Mouse (Mus musculus): ENCODE measurements around the gene Fbxl16. TPM values are rescaled to one million over a fixed set of nuclear protein-coding genes. Genes with fewer than 3 reads are reported as not detected.
"Not testable (repeated sequence)": the region's sequence is repeated elsewhere in the genome, so short reads cannot be mapped to it uniquely, and the experiment has no call there.

The Fbxl16 gene
- total RNA-seq, 4 experiments from 2014 or later, result 603 to 725 (median 681) TPM

DNA sequence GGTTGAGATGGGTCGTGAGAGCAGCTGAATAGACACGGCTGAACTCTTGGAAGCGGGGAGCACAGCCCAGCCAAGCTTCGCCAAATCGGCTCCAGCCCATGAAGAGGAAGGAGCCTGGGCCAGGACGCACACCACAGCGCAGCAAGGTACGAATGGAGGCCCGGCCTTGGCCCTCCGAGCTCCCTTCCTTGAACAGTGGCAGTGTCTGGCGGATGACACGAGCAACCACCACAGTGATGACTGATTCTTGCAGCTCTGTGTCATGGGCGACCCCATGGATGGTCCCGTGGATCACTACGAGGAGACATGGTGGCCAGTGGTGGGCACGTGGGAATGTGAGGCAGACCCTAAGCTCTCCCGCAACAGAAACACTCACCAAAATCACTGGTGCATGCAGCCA, 13.9 kb upstream of the Fbxl16 start:
- no peak for DNase-seq (ENCODE audit: low spot score in 2 of 2)

- peak in 1 of 2 experiments; percentile 87 for DNase-seq (ENCODE audit: low spot score in 2 of 2)
These were observed 13.2 kb upstream of the Fbxl16 start, which contains the start of gene AC134908.4 for GRCm38 (mm10) chr17:25795609-25796092. Gene AC134908.4, minus strand, starts transcription at chr17:25795659.

DNA sequence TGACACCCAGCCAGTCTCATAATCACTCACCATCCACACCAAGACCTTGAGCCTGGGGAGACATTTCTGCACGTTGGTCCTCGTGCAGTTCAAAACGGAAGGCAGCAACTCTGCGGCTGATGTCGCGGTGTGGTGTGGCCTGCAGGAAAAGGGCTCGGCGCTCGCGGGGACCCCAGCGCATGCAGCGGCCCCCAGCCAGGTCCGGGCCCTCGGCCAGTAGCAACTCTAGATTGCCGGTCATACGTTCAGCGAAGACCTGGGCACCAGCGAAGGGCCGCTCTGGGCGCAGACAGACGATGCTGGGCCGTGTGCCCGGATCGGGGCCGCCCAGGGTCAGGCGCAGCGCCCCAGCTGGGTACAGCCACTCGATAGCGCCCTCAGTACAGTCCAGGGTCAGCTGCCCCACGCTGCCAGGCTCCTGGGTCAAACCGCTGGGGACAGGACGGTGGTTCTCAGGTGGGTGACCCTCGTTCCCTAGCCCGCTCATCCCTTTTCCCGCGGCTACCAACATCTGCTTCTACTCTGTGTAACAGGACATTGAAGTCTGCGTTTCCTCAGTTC, 12.6 kb upstream of the Fbxl16 start:
- DNase-seq (ENCODE audit: low spot score in 2 of 2), result no peak

DNA sequence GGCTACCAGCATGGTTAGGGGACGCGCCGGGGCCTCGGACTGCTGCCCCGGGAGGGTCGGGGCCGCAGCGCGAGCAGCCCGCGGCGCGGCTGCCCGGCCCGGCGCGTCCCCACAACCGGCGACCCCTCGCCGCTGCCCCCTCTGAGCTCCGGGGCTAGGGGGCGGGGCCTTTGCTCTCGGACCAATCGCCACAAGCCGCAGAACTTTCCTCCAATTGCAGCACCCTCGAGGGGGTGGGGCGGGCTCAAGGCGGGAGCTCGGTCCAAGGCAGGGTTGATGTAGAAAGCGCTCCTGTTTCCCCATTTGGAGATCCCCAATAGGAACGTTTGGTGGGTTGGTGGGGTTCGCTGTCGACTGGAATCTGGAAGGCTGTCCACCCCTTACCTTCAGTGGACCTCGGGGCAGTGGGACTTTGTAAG, 11.9 kb upstream of the Fbxl16 start, which contains the start of gene Metrn:
Gene Metrn (minus strand): TSS at position 186 of the 419 bp plus-strand sequence.
- DNase-seq (ENCODE audit: low spot score in 2 of 2), result peak in 1 of 2 experiments; percentile 68

GRCm38 (mm10) chr17:25801029-25801428, 7.9 kb upstream of the Fbxl16 start:
- no peak for DNase-seq (ENCODE audit: low spot score in 2 of 2)

DNA sequence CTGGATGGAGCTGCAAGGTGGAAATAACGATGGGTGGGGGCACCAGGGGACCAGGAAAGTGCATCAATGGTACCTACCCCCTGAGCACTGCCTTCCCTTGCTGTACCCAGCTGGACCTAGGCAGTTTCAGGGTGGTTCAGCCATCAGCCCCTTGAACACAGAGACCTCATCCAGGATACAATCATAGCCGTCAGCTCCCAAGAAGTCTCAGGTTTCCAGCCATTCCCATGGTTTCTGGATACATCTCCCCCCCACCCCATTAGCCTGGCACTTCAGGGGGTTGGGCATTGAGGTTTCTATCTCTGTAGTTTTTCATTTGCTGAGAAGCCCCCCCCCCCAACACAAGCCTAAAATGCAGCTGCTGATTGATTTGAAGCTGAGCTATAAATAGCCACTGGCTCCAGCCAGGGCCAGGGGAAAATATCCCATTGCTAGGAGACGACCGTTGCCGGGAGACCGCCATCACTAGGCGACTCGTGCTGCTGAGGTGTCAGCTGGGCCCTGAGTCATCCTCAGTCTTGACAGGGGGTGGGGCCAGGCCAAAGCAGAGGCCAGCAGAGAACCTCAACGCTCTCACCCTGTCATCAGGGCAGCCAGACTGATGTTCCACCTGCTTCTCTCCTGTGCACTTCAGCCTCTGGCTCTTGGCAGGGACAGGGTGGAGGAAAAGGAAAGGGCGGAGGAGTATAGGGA, 5.9 kb upstream of the Fbxl16 start:
- peak in 1 of 2 experiments; percentile 91 for DNase-seq (ENCODE audit: low spot score in 2 of 2)

DNA sequence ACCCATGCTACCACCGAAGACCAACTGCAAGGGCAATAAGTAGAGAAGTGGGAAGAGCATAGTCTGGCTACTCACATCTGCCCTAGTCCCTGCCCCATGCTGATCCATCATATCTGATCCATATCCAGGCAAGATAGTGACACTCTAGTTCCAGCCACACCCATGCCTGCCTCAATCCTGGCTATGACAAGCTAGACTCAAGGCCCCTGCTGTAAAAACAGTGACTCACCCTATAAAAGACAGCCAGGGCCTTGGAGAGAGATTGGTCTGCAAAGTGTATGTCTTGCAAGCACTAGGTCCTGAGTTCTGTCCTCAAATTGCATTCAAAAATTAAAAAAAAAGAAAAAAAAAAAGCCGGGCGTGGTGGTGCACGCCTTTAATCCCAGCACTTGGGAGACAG, 2.4 kb upstream of the Fbxl16 start:
- no peak for DNase-seq (ENCODE audit: low spot score in 2 of 2)

GRCm38 (mm10) chr17:25807452-25807851, 1.4 kb upstream of the Fbxl16 start:
- DNase-seq (ENCODE audit: low spot score in 2 of 2), result not testable (repeated sequence)

- DNase-seq (ENCODE audit: low spot score in 2 of 2), result no peak
These were observed 857 bp upstream of the Fbxl16 start for GRCm38 (mm10) chr17:25808028-25808427.

- DNase-seq (ENCODE audit: low spot score in 2 of 2), result no peak
These were observed 888 bp downstream of the Fbxl16 start for GRCm38 (mm10) chr17:25809606-25810340.

- no peak for DNase-seq (ENCODE audit: low spot score in 2 of 2)
These were observed 2.0 kb downstream of the Fbxl16 start for GRCm38 (mm10) chr17:25810890-25811289.

GRCm38 (mm10) chr17:25813471-25813870, 4.6 kb downstream of the Fbxl16 start:
- DNase-seq (ENCODE audit: low spot score in 2 of 2), result peak; percentile 69 to 89

GRCm38 (mm10) chr17:25817662-25818061, 8.8 kb downstream of the Fbxl16 start:
- DNase-seq (ENCODE audit: low spot score in 2 of 2), result no peak

GRCm38 (mm10) chr17:25818851-25819780, 10.2 kb downstream of the Fbxl16 start:
- no peak for DNase-seq (ENCODE audit: low spot score in 2 of 2)

DNA sequence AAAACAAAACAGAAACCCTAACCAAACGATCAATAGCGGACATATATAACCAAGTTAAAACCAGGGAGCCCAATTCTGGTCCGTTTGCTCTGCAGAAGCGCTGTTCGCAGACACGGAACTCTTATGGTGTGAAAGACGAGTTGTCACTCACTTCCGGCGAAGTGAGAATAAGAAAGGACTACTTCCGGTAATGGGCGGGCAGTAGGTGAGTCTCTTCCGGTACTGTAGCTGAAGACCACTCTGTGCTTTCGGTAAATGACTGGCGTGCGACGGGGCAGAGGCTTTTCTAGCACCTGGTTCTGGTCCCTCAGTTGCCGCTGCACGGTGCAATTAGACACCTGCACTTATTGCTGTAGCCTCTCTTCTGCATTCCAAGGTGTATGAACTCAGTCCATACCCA, 14.6 kb downstream of the Fbxl16 start, which contains the start of gene Wdr24:
Gene Wdr24 (plus strand): TSS at position 176 of the 400 bp plus-strand sequence.
- peak in 1 of 2 experiments; percentile 73 for DNase-seq (ENCODE audit: low spot score in 2 of 2)

DNA sequence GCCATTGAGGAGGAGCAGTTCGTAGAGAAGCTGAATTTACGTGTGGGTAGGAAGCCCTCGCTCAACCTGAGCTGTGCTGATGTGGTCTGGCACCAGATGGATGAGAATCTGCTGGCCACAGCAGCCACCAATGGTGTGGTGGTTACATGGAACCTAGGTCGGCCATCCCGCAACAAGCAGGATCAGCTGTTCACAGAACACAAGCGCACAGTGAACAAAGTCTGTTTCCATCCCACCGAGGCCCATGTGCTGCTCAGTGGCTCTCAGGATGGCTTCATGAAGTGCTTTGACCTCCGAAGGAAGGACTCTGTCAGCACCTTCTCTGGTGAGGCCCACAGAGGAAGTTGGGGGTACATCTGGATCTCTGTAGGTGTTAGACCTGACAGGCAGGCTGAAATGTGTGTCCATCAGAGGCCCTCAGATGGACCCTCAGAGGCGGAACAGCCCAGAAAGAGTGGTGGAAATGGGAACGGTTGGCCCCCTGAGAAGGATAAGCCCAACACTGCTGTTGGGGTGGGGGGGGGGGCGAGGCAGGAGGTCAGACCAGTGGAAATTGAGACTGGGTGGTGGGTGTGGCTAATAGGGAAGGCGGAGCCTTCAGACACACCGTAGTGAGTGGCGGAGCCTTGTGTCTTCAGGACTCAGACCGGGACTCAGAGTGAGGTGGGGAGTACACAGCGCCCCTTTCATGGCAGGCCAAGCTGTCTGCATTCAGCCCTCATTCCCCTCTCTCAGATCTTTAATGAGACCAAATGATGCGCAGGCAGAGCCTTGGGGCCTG, 15.7 kb downstream of the Fbxl16 start:
- DNase-seq (ENCODE audit: low spot score in 2 of 2), result no peak

DNA sequence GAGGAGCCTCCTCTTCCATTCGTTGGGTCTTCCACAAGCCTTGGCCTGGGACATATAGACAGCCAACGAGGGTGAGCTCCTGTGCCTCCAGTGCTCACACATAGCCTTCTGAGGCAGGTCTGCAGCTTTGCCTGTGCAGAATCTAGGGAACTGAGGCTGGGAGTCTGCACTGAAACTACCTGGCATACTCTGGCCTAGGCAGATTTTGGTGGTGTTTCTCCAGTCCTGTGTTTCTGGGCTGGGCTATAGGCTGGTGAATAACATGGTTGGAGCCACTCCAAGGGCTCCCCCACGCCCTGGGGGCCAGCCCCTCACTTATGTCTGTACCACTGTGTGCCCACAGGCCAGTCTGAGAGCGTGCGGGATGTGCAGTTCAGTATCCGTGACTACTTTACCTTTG, 16.4 kb downstream of the Fbxl16 start:
- DNase-seq (ENCODE audit: low spot score in 2 of 2), result no peak

GRCm38 (mm10) chr17:25825984-25826570, 17.2 kb downstream of the Fbxl16 start:
- DNase-seq (ENCODE audit: low spot score in 2 of 2), result no peak

- no peak for DNase-seq (ENCODE audit: low spot score in 2 of 2)
These were observed 18.1 kb downstream of the Fbxl16 start for GRCm38 (mm10) chr17:25827011-25827410.
